In genomic region chr9:108261865-108262264, GRCm38 (mm10) we compare ENCODE assay signal across 10 mouse cellular contexts. TPM values are rescaled to one million over a fixed set of nuclear protein-coding genes. Genes with fewer than 3 reads are reported as not detected.
A peak's percentile ranks its signal among the peaks of the same experiment; 100 is the strongest.
DNase-seq lines count a peak whose midpoint lies in the region; ATAC-seq and TF ChIP-seq lines count a peak whose summit lies in the region.
"Had no signal": no experiment of that assay in that cellular context is flagged by ENCODE, and none has a peak within 500 bp of the region (broad histone marks: within the 10 kb centered on the region; RNA-seq: fewer than 3 reads in every experiment).

No protein-coding gene starts in this region.

- 57% methylated on average over 7 of the region's 7 CpGs for WGBS in lung, embryonic 14.5 days
- 77% methylated on average over 7 of the region's 7 CpGs for WGBS in forebrain, embryonic 16.5 days
- WGBS in limb, embryonic 11.5 days = 83% methylated on average over 7 of the region's 7 CpGs
- WGBS in stomach, embryonic 14.5 days = 56% methylated on average over 7 of the region's 7 CpGs

- H3K27me3 ChIP-seq in lung, embryonic 14.5 days (ENCODE audit: insufficient read depth, low read length) = no peaks in the 10 kb centered on the region
- no peaks in the 10 kb centered on the region for H3K27me3 ChIP-seq in forebrain, embryonic 16.5 days (replicated peaks; ENCODE audit: control insufficient read depth, insufficient read depth, low read length)
- no peaks in the 10 kb centered on the region for H3K27me3 ChIP-seq in limb, embryonic 11.5 days (ENCODE audit: control insufficient read depth, insufficient read depth, low read length)
- no peaks in the 10 kb centered on the region for H3K27me3 ChIP-seq in stomach, embryonic 14.5 days (ENCODE audit: control insufficient read depth, insufficient read depth, low read length)

- H3K36me3 ChIP-seq in lung, embryonic 14.5 days (ENCODE audit: insufficient read depth) = no peaks in the 10 kb centered on the region
- H3K36me3 ChIP-seq in forebrain, embryonic 16.5 days (ENCODE audit: control insufficient read depth, insufficient read depth) = no peaks in the 10 kb centered on the region
- no peaks in the 10 kb centered on the region; the same call in 1 of the 2 replicates for H3K36me3 ChIP-seq in limb, embryonic 11.5 days (ENCODE audit: control insufficient read depth, insufficient read depth, low read length)
- no peaks in the 10 kb centered on the region for H3K36me3 ChIP-seq in stomach, embryonic 14.5 days (ENCODE audit: control insufficient read depth, insufficient read depth, low read length)

- ATAC-seq in lung, embryonic 14.5 days (ENCODE audit: insufficient read depth) = no peak
- ATAC-seq in forebrain, embryonic 16.5 days = no peak
- ATAC-seq in limb, embryonic 11.5 days (ENCODE audit: insufficient number of reproducible peaks, low FRiP score, low TSS enrichment, low read depth) = no peak
- ATAC-seq in stomach, embryonic 14.5 days (ENCODE audit: insufficient number of reproducible peaks, insufficient read depth, low FRiP score, low read depth) = no peak
- no peak for ATAC-seq in granulocyte monocyte progenitor cell, adult 5-6 weeks (replicated peaks; ENCODE audit: poor library complexity, severe bottlenecking)

- no peak overlapping the region for H3K27ac ChIP-seq in lung, embryonic 14.5 days (ENCODE audit: low read depth)
- H3K27ac ChIP-seq in forebrain, embryonic 16.5 days (ENCODE audit: low read length) = no peak overlapping the region
- H3K27ac ChIP-seq in limb, embryonic 11.5 days (replicated peaks; ENCODE audit: low read depth, low read length) = no peak overlapping the region
- H3K27ac ChIP-seq in stomach, embryonic 14.5 days (ENCODE audit: low read length) = no peak overlapping the region; the same call in 1 of the 2 replicates
- H3K27ac ChIP-seq: macrophage had no signal

- no peak for TF ChIP-seq CTCF in lung, embryonic 14.5 days (IDR thresholded peaks at IDR 0.05; ENCODE audit: low read depth)

- no peaks in the 10 kb centered on the region for H3K9me3 ChIP-seq in lung, embryonic 14.5 days (ENCODE audit: low read depth, low read length)
- no peaks in the 10 kb centered on the region for H3K9me3 ChIP-seq in forebrain, embryonic 16.5 days (ENCODE audit: control insufficient read depth, low read length)
- no peaks in the 10 kb centered on the region for H3K9me3 ChIP-seq in limb, embryonic 11.5 days (ENCODE audit: control insufficient read depth, low read length)
- no peaks in the 10 kb centered on the region for H3K9me3 ChIP-seq in stomach, embryonic 14.5 days (ENCODE audit: control insufficient read depth, low read depth, low read length)

- H3K4me3 ChIP-seq in lung, embryonic 14.5 days (ENCODE audit: low read depth, low read length) = peak overlapping the region; percentile 95
- 0 out of 2 replicates have a peak overlapping the region, but pooled peaks have one; percentile 95 for H3K4me3 ChIP-seq in forebrain, embryonic 16.5 days (replicated peaks; ENCODE audit: low read length)
- H3K4me3 ChIP-seq in limb, embryonic 11.5 days (ENCODE audit: low read depth, low read length) = no peak overlapping the region
- H3K4me3 ChIP-seq in stomach, embryonic 14.5 days (ENCODE audit: low read depth, low read length) = peak overlapping the region; percentile 89; the same call in 1 of the 2 replicates

- peak overlapping the region; percentile 88; the same call in 1 of the 2 replicates for H3K9ac ChIP-seq in lung, embryonic 14.5 days
- no peak overlapping the region for H3K9ac ChIP-seq in forebrain, embryonic 16.5 days (replicated peaks; ENCODE audit: low read depth, low read length)
- no peak overlapping the region for H3K9ac ChIP-seq in limb, embryonic 11.5 days (ENCODE audit: low read length)
- H3K9ac ChIP-seq in stomach, embryonic 14.5 days (replicated peaks; ENCODE audit: low read depth, low read length) = no peak overlapping the region

- no peak for DNase-seq in lung, embryonic 14.5 days
- no peak for DNase-seq in lung, adult 18-20 months
- DNase-seq in limb, embryonic 11.5 days (ENCODE audit: low spot score) = no peak
- DNase-seq in kidney, postnatal 4 days = no peak
- no peak for DNase-seq in cerebellum, adult 8-10 months

- peaks cover 19% of the 10 kb centered on the region for H3K4me1 ChIP-seq in lung, embryonic 14.5 days (ENCODE audit: insufficient read depth)
- H3K4me1 ChIP-seq in forebrain, embryonic 16.5 days (replicated peaks; ENCODE audit: control insufficient read depth, insufficient read depth, low read length) = peaks cover 24% of the 10 kb centered on the region
- peaks cover 10% of the 10 kb centered on the region for H3K4me1 ChIP-seq in limb, embryonic 11.5 days (ENCODE audit: control insufficient read depth, insufficient read depth, low read length)
- H3K4me1 ChIP-seq in stomach, embryonic 14.5 days (ENCODE audit: control insufficient read depth, insufficient read depth, low read length) = peaks cover 20% of the 10 kb centered on the region

- H3K4me2 ChIP-seq in lung, embryonic 14.5 days = peak overlapping the region; percentile 77
- H3K4me2 ChIP-seq in forebrain, embryonic 16.5 days (ENCODE audit: low read length) = peak overlapping the region; percentile 85
- H3K4me2 ChIP-seq in limb, embryonic 11.5 days (ENCODE audit: low read depth, severe bottlenecking) = 0 out of 2 replicates have a peak overlapping the region, but pooled peaks have one; percentile 72
- peak overlapping the region; percentile 73 for H3K4me2 ChIP-seq in stomach, embryonic 14.5 days (replicated peaks; ENCODE audit: low read depth, low read length)

RNA-seq across cellular contexts. Expression of gene Dag1, which starts 1.9 kb away (rescaled TPM):
- 102 and 106 TPM in 2 replicates for polyA plus RNA-seq in lung, embryonic 14.5 days (2014; fragmentation: Nextera tagmentation; extraction: Ambion mirVana)
- polyA plus RNA-seq in forebrain, embryonic 16.5 days (2015; fragmentation: Nextera tagmentation; extraction: Ambion mirVana) = 56.3 and 57.9 TPM in 2 replicates
- polyA plus RNA-seq in limb, embryonic 11.5 days (2014; fragmentation: Nextera tagmentation; extraction: Ambion mirVana) = 46.8 and 52.2 TPM in 2 replicates
- polyA plus RNA-seq in stomach, embryonic 14.5 days (2014; fragmentation: Nextera tagmentation; extraction: Ambion mirVana) = 79.9 and 82.1 TPM in 2 replicates
- 12.5 and 20.8 TPM in 2 replicates for total RNA-seq in granulocyte monocyte progenitor cell, adult 5-6 weeks (2014; fragmentation: Nextera tagmentation)
- total RNA-seq in granulocyte monocyte progenitor cell, adult 5-6 weeks (2017) = 3.3 and 4.6 TPM in 2 replicates

RNA-seq across cellular contexts. Expression of gene Nicn1, which starts 28.4 kb away (rescaled TPM):
- polyA plus RNA-seq in lung, embryonic 14.5 days (2014; fragmentation: Nextera tagmentation; extraction: Ambion mirVana) = 33.1 and 34.3 TPM in 2 replicates
- polyA plus RNA-seq in forebrain, embryonic 16.5 days (2015; fragmentation: Nextera tagmentation; extraction: Ambion mirVana) = 139 and 158 TPM in 2 replicates
- 36.7 and 49.1 TPM in 2 replicates for polyA plus RNA-seq in limb, embryonic 11.5 days (2014; fragmentation: Nextera tagmentation; extraction: Ambion mirVana)
- 44.2 and 46.9 TPM in 2 replicates for polyA plus RNA-seq in stomach, embryonic 14.5 days (2014; fragmentation: Nextera tagmentation; extraction: Ambion mirVana)
- 8.7 and 9.8 TPM in 2 replicates for total RNA-seq in granulocyte monocyte progenitor cell, adult 5-6 weeks (2014; fragmentation: Nextera tagmentation)
- total RNA-seq in granulocyte monocyte progenitor cell, adult 5-6 weeks (2017) = 5.2 and 10.7 TPM in 2 replicates

RNA-seq across cellular contexts. Expression of gene Amt, which starts 34.8 kb away (rescaled TPM):
- 20.9 and 21.3 TPM in 2 replicates for polyA plus RNA-seq in lung, embryonic 14.5 days (2014; fragmentation: Nextera tagmentation; extraction: Ambion mirVana)
- 22.3 and 23.8 TPM in 2 replicates for polyA plus RNA-seq in forebrain, embryonic 16.5 days (2015; fragmentation: Nextera tagmentation; extraction: Ambion mirVana)
- 15.9 and 20.5 TPM in 2 replicates for polyA plus RNA-seq in limb, embryonic 11.5 days (2014; fragmentation: Nextera tagmentation; extraction: Ambion mirVana)
- polyA plus RNA-seq in stomach, embryonic 14.5 days (2014; fragmentation: Nextera tagmentation; extraction: Ambion mirVana) = 21.3 and 27.4 TPM in 2 replicates
- total RNA-seq in granulocyte monocyte progenitor cell, adult 5-6 weeks (2014; fragmentation: Nextera tagmentation) = 0.19 and 0.70 TPM in 2 replicates
- 1.8 TPM in 1 of 2 replicates, not detected in the other for total RNA-seq in granulocyte monocyte progenitor cell, adult 5-6 weeks (2017)
- total RNA-seq: common myeloid progenitor, adult 5-6 weeks had no signal

RNA-seq across cellular contexts. Expression of gene Rhoa, which starts 44.1 kb away (rescaled TPM):
- 321 and 332 TPM in 2 replicates for polyA plus RNA-seq in lung, embryonic 14.5 days (2014; fragmentation: Nextera tagmentation; extraction: Ambion mirVana)
- 282 and 351 TPM in 2 replicates for polyA plus RNA-seq in forebrain, embryonic 16.5 days (2015; fragmentation: Nextera tagmentation; extraction: Ambion mirVana)
- polyA plus RNA-seq in limb, embryonic 11.5 days (2014; fragmentation: Nextera tagmentation; extraction: Ambion mirVana) = 249 and 319 TPM in 2 replicates
- 308 and 334 TPM in 2 replicates for polyA plus RNA-seq in stomach, embryonic 14.5 days (2014; fragmentation: Nextera tagmentation; extraction: Ambion mirVana)
- total RNA-seq in granulocyte monocyte progenitor cell, adult 5-6 weeks (2014; fragmentation: Nextera tagmentation) = 256 and 296 TPM in 2 replicates
- 242 and 247 TPM in 2 replicates for total RNA-seq in granulocyte monocyte progenitor cell, adult 5-6 weeks (2017)

RNA-seq across cellular contexts. Expression of gene Tcta, which starts 44.1 kb away (rescaled TPM):
- polyA plus RNA-seq in lung, embryonic 14.5 days (2014; fragmentation: Nextera tagmentation; extraction: Ambion mirVana) = 20.1 and 24.9 TPM in 2 replicates
- polyA plus RNA-seq in forebrain, embryonic 16.5 days (2015; fragmentation: Nextera tagmentation; extraction: Ambion mirVana) = 34.3 and 37.6 TPM in 2 replicates
- 14.8 and 15.8 TPM in 2 replicates for polyA plus RNA-seq in limb, embryonic 11.5 days (2014; fragmentation: Nextera tagmentation; extraction: Ambion mirVana)
- 37.9 and 43.3 TPM in 2 replicates for polyA plus RNA-seq in stomach, embryonic 14.5 days (2014; fragmentation: Nextera tagmentation; extraction: Ambion mirVana)
- 13.7 and 16.6 TPM in 2 replicates for total RNA-seq in granulocyte monocyte progenitor cell, adult 5-6 weeks (2014; fragmentation: Nextera tagmentation)
- total RNA-seq in granulocyte monocyte progenitor cell, adult 5-6 weeks (2017) = 4.1 and 6.7 TPM in 2 replicates
